Mouse (Mus musculus) liver, embryonic 14.5 days (tissue): ENCODE measurements around the gene Erbb3. TPM values are rescaled to one million over a fixed set of nuclear protein-coding genes. Genes with fewer than 3 reads are reported as not detected.
A peak's percentile ranks its signal among the peaks of the same experiment; 100 is the strongest.

ENCODE experiments used
- ATAC-seq: fragments of 200-750 bp; cut with Nextera tagmentation; 2 replicates; pipeline ENCODE4 v1.8.0; 2017; ENCODE audit warnings: moderate number of reproducible peaks, mild to moderate bottlenecking, moderate library complexity; ENCODE audit not compliant: insufficient read depth
- DNase-seq, 3 experiments: peaks; one replicate each; pipeline ENCODE4 v3.0.0-alpha.2; 2012 to 2013; ENCODE audit warnings: low read depth in 3 of 3, low spot score in 3 of 3
- H3K27ac ChIP-seq: fragments of 300-500 bp; sonication (generic); 2 replicates; pipeline ENCODE4 v1.5.1; 2014; ENCODE audit warnings: moderate library complexity, mild to moderate bottlenecking, control low read depth, inconsistent platforms
- H3K27me3 ChIP-seq: fragments of 300-500 bp; sonication (generic); 2 replicates; pipeline ENCODE4 v1.6.1; 2014; ENCODE audit warnings: mild to moderate bottlenecking, low read length, moderate library complexity; ENCODE audit not compliant: control insufficient read depth, insufficient read depth
- H3K36me3 ChIP-seq: fragments of 300-500 bp; sonication (generic); replicated peaks from 2 replicates; pipeline ENCODE4 v1.6.1; 2014; ENCODE audit warnings: low read depth; ENCODE audit not compliant: control insufficient read depth, insufficient read depth
- H3K4me1 ChIP-seq, 2 experiments: fragments of 200-500 bp in 1 of 2; fragments of 300-500 bp in 1 of 2; sonication (generic) in 1 of 2; replicated peaks; 2 replicates each; pipeline ENCODE4 v1.6.1; 2012 to 2014; ENCODE audit warnings: antibody characterized with exemption in 1 of 2, inconsistent platforms in 1 of 2, low read length in 1 of 2; ENCODE audit not compliant: control insufficient read depth in 2 of 2, insufficient read depth in 2 of 2
- H3K4me2 ChIP-seq: fragments of 300-500 bp; sonication (generic); 2 replicates; pipeline ENCODE4 v1.6.1; 2014; ENCODE audit warnings: low read depth, mild to moderate bottlenecking, control low read depth, moderate library complexity
- H3K4me3 ChIP-seq, 2 experiments: fragments of 200-500 bp in 1 of 2; fragments of 300-500 bp in 1 of 2; sonication (generic) in 1 of 2; 2 replicates each; pipeline ENCODE4 v1.5.1; 2012 to 2014; ENCODE audit warnings: low read depth in 2 of 2, low read length in 2 of 2, mild to moderate bottlenecking in 2 of 2, control low read depth in 1 of 2, inconsistent platforms in 1 of 2, moderate library complexity in 1 of 2; ENCODE audit not compliant: insufficient read depth in 1 of 2
- H3K9ac ChIP-seq: fragments of 300-500 bp; sonication (generic); replicated peaks from 2 replicates; pipeline ENCODE4 v1.6.1; 2014; ENCODE audit warnings: mild to moderate bottlenecking, control low read depth, moderate library complexity
- H3K9me3 ChIP-seq: fragments of 300-500 bp; sonication (generic); 2 replicates; pipeline ENCODE4 v1.6.1; 2016; ENCODE audit warnings: low read length, mixed read lengths; ENCODE audit not compliant: control insufficient read depth
- CTCF ChIP-seq: IDR thresholded peaks from 2 replicates; pipeline ENCODE4 v1.5.1; 2016; ENCODE audit warnings: antibody characterized with exemption, low read depth, control low read depth
- EP300 ChIP-seq: IDR thresholded peaks from 2 replicates; pipeline ENCODE4 v1.6.1; 2016; ENCODE audit warnings: antibody characterized with exemption, low read depth
- WGBS: fragments of 180-500 bp; shearing (Covaris S2); extraction: QIAGEN DNeasy Blood & Tissue Kit; methylation state at CpG from one replicate; pipeline ENCODE4 v1.1.7; 2014; ENCODE audit not compliant: insufficient replicate concordance; 5-methylcytosine and 5-hydroxymethylcytosine counted together
- polyA plus RNA-seq, 2 experiments: library from polyadenylated mRNA; depleted of rRNA in 1 of 2; stranded (reverse) in 1 of 2; unstranded in 1 of 2; fragments of >200 nt; fragmentation: Nextera tagmentation in 1 of 2; extraction: Ambion mirVana in 1 of 2; gene quantifications; 2 replicates each; pipeline versions ENCODE4 v1.2.1 to v1.2.3; 2012 to 2014

Erbb3 gene
- polyA plus RNA-seq, 2 experiments = 1.1 to 1.4 TPM

DNA sequence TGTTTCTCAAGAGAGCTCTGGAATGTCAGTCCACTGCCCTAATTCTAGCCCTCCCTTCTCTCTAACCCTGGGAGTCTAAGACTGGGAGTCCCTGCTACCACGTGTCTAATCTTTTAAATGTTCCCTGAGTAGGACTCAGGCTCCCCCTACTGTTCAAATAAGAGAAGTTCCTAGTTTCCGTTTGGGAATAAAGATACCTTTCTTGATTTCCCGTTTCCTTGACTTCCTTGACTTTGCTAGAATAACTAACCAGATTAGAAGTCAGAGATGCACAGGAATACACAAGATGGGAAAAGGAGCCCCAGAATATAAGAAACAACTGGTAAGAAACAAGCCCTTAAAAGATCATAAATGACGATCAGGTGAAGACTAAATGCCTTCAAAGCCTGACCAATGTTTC is 43.1 kb downstream of the Erbb3 start:
- 8% methylated on average over 4 of the region's 4 CpGs for WGBS
- Histone ChIP-seq H3K4me3 (peak overlapping the region; percentile 74 to 86), H3K9ac (peak overlapping the region; percentile 84), H3K9me3 (no peaks in the 10 kb centered on the region), H3K27ac (peak overlapping the region; percentile 80), H3K4me2 (peak overlapping the region; percentile 96), H3K4me1 (peaks cover 0 to 11% of the 10 kb centered on the region in 2 experiments; a peak in 3 of 4 replicates), H3K36me3 (peaks cover 22% of the 10 kb centered on the region), H3K27me3 (no peaks in the 10 kb centered on the region)
- ATAC-seq (no peak), DNase-seq (peak in 2 of 3 experiments; percentile 60 to 64)
- TF ChIP-seq EP300 (no peak), CTCF (peak; percentile 81)

DNA sequence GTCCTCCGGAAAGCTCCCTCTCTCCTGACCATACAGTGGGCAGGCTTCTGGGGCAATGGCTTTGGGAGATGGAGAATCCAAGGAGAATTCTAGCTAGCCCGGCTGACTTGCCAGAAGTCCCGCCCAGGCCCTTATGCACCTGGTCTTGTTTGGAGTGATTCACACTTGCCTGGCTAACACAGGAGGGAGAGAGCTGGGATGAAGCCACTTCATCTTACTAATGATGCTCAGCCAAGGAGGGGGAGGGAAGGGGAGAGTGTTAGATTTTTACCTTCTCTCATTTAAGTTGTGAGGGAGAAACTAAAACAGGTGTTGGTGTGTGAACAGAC is 43.9 kb downstream of the Erbb3 start:
- no peak overlapping the region for H3K27ac ChIP-seq
- no peak for ATAC-seq
- H3K36me3 ChIP-seq = peaks cover 22% of the 10 kb centered on the region
- TF ChIP-seq CTCF (no peak), EP300 (no peak)
- WGBS = 83% methylated on average over 3 of the region's 3 CpGs
- H3K4me1 ChIP-seq = peaks cover 0 to 11% of the 10 kb centered on the region in 2 experiments; a peak in 3 of 4 replicates
- no peaks in the 10 kb centered on the region for H3K9me3 ChIP-seq
- no peak overlapping the region for H3K4me3 ChIP-seq
- H3K4me2 ChIP-seq = no peak overlapping the region
- H3K9ac ChIP-seq = no peak overlapping the region; the same call in 1 of the 2 replicates
- no peaks in the 10 kb centered on the region for H3K27me3 ChIP-seq
- DNase-seq = no peak

DNA sequence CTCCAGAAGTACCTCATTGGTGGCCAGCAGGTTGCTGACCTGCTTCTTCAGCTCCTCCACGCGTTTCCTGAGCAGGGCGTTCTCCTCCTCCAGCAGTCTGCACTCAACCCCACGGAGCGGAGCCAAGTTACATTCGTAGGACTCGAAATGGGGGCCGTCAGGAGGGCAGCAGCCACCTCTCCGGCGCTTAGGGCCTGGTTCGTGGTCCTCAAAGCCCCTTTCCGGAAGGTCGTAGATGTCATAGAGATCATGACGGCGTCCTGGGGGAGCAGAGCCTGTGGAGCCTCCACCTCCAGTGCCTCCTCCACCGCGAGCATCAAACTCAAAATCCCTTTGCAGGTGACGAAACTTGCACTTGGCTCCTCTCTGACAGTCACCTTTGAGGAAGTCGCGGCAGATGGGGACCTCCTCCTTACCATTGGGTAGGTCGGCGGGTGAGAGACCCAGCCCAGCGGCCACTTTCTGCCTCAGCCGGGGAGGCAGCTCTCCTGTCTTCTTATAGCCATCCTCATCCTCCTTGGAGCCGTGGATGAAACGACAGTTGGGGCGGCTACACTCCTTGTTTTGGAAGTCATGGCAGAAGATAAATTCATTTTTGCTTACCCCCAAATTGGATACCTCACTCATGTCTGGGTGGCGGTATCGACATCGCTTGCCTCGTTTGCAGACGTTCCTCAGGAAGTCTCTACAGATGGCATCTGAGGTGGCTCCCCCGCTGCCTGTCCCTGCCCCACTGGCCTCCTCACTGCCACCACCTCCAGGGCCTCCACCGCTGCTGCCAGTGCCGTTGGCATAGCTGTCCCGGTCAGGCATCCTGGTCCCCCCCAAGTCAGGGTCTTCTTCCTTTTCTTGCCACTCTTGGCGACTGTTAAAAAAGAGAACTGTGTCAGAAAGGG is 44.5 kb downstream of the Erbb3 start:
- H3K27me3 ChIP-seq = no peaks in the 10 kb centered on the region
- no peak overlapping the region for H3K27ac ChIP-seq
- 84% methylated on average over 37 of the region's 37 CpGs for WGBS
- H3K36me3 ChIP-seq = peaks cover 22% of the 10 kb centered on the region
- H3K4me1 ChIP-seq = peaks cover 0 to 10% of the 10 kb centered on the region in 2 experiments; a peak in 3 of 4 replicates
- H3K4me3 ChIP-seq = no peak overlapping the region
- no peaks in the 10 kb centered on the region for H3K9me3 ChIP-seq
- H3K9ac ChIP-seq = no peak overlapping the region
- DNase-seq (no peak), ATAC-seq (no peak)
- H3K4me2 ChIP-seq = no peak overlapping the region
- TF ChIP-seq EP300 = no peak
- TF ChIP-seq CTCF = no peak

- H3K36me3 ChIP-seq = peaks cover 22% of the 10 kb centered on the region
- DNase-seq = no peak
- H3K27ac ChIP-seq = no peak overlapping the region
- WGBS = 87% methylated on average over 15 of the region's 15 CpGs
- TF ChIP-seq EP300 = no peak
- no peak for TF ChIP-seq CTCF
- no peak overlapping the region for H3K4me2 ChIP-seq
- no peak overlapping the region for H3K4me3 ChIP-seq
- H3K27me3 ChIP-seq = no peaks in the 10 kb centered on the region
- H3K9me3 ChIP-seq = no peaks in the 10 kb centered on the region
- peaks cover 0 to 5% of the 10 kb centered on the region in 2 experiments; a peak in 2 of 4 replicates for H3K4me1 ChIP-seq
- H3K9ac ChIP-seq = no peak overlapping the region
- no peak for ATAC-seq
These were observed 45.2 kb downstream of the Erbb3 start for GRCm38 (mm10) chr10:128544151-128544657.

- no peak for ATAC-seq
- WGBS = 73% methylated on average over 2 of the region's 2 CpGs
These were observed 46.4 kb downstream of the Erbb3 start for GRCm38 (mm10) chr10:128543100-128543499.

More at GRCm38 (mm10) chr10:128543100-128543499, 46.4 kb downstream of the Erbb3 start:
- Histone ChIP-seq H3K9ac (no peak overlapping the region), H3K9me3 (no peaks in the 10 kb centered on the region), H3K36me3 (peaks cover 22% of the 10 kb centered on the region), H3K4me3 (no peak overlapping the region), H3K4me1 (peaks cover 0 to 5% of the 10 kb centered on the region in 2 experiments; a peak in 2 of 4 replicates), H3K27me3 (no peaks in the 10 kb centered on the region), H3K27ac (no peak overlapping the region), H3K4me2 (no peak overlapping the region)
- no peak for TF ChIP-seq EP300
- TF ChIP-seq CTCF = no peak
- no peak for DNase-seq
